Mouse (Mus musculus): ENCODE data around the gene Fam118a.
A peak's percentile ranks its signal among the peaks of the same experiment; 100 is the strongest.
"Not testable (repeated sequence)": the region's sequence is repeated elsewhere in the genome, so short reads cannot be mapped to it uniquely, and the experiment has no call there.

Fam118a gene

DNA sequence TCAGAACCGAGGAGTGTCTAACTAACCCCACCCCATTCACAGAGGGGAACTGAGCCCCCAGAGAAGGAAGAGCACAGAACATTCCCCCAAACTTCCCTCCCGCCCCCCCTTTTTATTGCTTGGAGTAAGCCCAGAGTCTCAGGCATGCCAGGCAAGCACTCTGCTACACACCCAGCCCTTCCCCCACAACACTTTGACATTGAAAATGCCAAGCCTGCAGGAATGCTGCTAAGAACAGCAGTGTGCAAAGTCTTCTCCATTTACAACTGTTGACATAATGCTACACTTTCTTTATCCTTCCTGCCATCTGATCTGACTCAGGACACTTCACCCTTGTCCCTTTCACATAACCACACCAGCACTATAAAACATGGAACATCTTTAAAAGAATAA is 16.1 kb upstream of the Fam118a start:
- no peak for DNase-seq (ENCODE audit: low read depth, low spot score)

DNA sequence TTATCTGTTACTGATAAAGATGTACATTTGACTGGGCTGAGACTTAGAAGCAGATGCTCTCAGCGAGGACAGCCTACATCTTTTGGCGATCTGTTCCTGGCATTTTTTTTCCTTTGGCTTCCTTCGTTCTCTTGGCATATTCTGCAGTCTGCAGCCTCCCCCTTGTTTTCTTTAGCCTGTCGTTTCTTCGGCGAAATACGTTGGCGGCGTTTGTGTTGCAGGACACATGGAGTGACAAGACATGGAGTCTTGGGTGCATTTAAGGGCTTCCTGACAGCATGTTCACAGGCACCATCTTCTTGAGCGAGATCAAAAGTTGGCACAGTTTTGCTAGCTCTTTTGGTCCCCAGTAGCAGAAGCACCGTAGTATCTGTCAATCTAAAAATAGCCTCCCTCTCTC is 13.0 kb upstream of the Fam118a start:
- DNase-seq (ENCODE audit: low read depth, low spot score): no peak

DNA sequence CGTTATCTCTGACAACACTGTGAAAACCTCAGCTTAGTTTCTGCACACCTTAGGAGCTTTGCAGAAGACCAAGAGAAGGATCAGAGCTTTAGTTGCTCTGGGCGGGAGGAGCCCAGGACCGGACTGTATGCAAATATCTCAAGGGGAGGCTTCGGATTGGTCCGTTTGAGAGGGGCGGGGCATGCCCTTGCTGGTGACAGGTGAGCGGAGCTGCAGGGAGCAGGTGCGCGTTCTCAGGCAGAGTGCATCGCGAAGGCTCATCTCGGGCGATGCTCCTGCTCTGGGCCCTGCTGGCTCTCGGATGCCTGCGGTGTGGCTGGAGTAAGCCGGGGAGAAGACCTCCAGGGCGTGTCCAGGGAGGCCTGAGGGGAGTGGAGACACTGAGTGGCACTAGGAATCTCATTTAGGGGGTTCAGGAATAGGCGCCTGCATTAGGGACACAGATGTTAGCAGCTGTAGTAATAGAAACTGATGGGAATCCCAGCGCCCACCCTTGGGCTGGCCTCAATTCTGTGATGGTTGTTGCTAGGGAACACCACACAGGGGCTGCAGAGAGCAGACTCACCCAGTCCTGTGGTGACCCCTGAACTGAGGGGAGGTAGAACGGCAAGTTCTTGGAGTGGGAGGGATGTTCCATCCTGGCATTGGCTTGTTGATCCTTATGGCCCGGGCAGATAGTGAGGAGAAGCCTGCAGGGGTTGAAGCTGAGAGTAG is 11.6 kb upstream of the Fam118a start, which contains the start of gene Upk3a:
Gene Upk3a (plus strand): TSS at position 191 of the 714 bp plus-strand sequence.
- no peak for DNase-seq (ENCODE audit: low read depth, low spot score)

DNA sequence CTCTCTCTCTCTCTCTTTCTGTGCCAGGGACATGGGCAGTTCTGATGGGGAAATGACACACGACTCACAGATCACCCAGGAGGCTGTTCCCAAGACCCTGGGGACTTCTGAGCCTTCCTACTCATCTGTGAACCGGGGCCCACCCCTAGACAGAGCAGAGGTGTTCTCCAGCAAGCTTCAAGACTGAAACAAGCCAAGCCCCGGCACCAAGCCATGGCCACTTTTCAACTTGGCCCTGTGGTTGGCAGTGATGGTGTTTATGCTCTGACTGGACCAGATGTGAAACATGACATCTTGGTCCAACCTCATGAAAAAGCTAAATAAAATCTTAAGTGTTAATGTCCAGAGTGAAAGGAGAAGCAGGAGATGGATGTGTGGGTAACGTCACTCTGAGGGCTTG is 6.5 kb upstream of the Fam118a start:
- DNase-seq (ENCODE audit: low read depth, low spot score): no peak

DNA sequence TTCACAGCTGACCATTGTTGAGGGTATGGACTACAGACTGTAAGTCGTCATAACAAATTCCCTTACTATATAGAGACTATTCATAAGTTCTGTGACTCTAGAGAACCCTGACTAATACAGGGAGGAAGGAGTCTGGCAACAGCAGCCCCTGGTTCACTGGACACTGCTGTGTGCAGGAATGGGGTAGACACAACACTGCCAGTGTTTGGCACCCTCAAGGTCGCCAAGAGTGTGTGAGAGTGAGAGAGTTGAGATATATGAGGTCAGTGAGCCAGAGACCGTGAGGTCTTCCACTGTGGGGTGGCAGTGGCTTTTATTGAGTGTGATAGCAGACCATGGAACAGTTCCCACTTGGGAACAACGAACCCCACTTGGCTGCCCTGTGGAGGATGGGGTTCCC is 2.6 kb upstream of the Fam118a start:
- no peak for DNase-seq (ENCODE audit: low read depth, low spot score)

DNA sequence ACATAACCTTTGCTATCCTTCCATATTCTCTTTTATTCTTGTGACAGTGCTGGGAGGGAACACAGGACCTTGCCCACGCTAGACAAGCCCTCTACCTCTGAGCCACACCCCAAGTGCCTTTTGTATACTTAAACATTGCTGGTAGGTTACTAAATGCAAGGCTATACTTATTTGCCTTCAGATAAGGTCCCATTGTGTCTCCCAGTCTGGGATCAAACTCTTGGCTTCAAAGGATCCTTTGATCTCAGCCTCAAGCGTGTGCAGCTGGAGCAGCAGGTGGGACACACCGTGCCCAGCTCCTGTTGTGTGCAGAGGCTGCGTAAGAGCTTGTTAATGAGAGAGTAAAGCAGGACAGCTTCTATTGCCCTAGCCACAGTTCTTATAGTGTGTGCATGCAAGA is 1.0 kb upstream of the Fam118a start:
- DNase-seq (ENCODE audit: low read depth, low spot score): no peak

DNA sequence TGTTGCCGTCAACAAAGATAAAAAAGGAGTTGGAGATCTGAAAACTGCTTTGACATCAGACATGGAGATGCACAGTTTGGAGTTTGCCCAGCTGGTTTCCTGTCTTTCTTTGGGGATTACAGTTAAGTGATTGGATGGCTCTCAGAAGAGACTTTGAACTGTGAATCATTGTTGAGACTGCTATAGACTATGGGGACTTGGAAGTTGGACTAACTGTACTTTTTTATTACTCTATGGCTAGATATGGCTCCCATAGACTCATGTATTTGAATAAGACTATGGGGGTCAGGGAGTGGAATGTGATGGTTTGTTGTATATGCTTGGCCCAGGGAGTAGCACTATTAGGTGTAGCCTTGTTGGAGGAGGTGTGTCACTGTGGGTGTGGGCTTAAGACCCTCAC is 1.9 kb downstream of the Fam118a start:
- not testable (repeated sequence) for DNase-seq (ENCODE audit: low read depth, low spot score)

DNA sequence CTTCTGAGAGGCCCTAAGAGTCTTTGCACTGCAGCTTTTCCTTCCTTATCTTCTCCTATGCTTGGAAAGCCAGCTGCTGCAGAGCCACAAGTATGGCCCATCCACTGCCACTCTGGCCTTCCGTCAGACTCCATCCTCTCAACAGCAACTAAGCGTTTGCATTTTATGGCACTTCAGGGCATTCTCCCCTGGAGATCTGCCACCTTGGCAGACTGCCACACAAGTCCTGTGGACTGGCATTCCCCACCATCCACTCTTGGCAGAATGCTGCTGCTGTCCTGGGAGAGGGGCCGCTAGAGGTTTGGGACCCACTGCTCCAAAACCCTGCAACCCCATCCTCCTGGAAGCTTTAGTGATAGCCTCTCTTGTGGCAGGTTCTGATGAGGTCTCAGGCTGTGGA is 3.1 kb downstream of the Fam118a start:
- no peak for DNase-seq (ENCODE audit: low read depth, low spot score)

DNA sequence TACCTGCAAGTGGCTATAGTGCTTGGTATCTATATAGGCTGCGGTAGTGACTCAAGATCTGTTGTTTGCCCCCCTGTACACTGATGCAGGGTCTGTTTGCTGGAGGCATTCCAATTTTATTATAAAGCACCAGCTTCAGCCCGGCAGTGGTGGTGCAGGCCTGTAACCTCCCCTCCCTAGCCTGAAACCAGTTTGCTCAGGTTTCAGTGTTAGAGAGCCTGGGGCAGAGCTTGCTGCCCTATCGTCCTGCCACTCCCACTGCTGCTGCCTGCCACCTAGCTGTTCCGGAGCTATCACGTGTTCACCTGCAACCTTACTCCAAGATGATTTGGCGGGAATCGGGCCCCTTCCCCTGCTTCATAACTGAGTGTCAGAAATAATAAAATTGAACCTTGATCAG is 5.2 kb downstream of the Fam118a start:
- not testable (repeated sequence) for DNase-seq (ENCODE audit: low read depth, low spot score)

DNA sequence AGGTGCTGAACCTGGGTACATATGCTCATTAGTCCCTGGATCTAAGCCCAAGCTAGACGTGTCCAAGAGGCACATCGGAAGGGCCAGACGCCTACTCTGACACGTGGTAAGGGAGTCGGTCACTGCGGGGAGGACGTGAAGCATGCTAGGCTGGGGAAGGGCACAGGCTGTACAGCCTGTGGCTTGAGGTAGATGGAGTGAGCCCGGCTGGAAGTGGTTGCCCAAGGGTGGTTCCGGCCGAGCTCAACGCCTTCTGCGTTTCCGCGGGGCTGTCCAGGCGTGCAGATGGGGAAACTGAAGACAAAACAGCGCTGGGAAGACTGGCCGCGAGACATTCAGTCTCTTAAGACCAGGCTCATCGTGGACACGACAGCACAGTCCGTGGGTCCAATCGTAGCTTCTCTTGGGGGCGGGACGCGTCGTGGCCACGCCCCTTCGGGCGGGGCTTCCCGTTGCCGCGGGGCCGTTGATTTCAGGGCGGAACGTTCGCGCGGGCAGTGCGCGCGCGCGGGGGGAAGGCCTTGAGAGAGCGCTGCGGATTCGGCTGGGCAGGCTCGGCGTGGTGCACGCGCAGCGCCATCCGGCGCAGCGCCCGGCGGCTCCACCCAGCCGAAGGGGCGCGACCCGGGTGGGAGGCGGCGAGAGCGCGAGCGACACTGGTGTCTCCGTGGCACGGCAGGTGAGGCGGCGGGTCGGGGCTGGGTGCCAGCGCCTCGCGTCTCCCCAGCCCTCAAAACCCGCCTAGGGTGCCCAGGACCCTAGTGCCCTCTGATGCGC is 8.0 kb downstream of the Fam118a start:
- DNase-seq (ENCODE audit: low read depth, low spot score): peak; percentile 94

DNA sequence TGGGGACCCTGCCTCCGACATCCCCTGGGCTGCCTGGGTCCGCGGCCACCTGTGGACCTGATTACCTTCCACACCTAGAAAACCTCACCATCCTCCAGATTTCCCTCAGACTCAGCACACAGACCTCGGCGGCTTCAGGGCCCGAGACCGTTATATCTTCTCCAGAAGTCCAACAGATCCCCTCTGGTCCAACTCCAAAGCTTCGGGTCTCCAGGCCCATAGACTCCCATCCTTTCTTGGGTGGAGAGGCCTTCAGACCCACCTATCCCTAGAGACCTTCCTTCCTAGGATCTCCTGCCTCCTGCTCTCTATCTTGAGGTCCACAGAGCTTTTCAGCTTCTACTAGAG is 8.6 kb downstream of the Fam118a start:
- no peak for DNase-seq (ENCODE audit: low read depth, low spot score)

DNA sequence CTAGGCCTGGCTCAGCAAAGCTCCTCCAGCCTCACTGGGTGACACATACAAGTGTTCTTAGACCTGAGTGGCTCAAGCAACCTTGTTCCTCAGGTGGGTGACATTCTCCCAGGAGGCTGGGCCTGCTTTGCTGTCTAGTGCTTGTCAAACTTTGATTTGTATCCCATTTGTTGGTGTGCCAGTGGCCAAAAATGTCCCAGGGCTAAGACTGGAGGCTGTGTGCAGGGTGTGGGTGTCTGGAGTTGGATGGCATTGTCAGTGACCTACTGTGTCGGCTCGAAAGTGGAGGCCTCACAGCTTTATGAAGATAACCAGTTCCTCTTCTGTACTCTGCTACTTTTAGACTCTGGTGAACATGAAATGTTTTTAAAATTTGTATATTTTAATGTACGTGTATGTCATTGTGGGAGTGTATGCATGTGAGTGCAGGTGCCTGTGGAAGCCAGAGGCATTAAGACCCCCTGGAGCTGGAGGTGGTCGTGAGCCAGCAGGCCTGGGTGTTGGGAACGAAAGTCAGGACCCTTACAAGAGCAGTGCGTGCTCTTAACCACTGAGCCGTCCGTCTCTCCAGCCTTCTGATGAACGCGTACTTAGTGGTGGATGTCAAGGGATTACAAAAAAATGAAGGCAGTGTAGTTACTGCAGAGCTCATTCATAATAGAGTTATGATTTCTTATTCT is 12.9 kb downstream of the Fam118a start:
- DNase-seq (ENCODE audit: low read depth, low spot score): no peak

DNA sequence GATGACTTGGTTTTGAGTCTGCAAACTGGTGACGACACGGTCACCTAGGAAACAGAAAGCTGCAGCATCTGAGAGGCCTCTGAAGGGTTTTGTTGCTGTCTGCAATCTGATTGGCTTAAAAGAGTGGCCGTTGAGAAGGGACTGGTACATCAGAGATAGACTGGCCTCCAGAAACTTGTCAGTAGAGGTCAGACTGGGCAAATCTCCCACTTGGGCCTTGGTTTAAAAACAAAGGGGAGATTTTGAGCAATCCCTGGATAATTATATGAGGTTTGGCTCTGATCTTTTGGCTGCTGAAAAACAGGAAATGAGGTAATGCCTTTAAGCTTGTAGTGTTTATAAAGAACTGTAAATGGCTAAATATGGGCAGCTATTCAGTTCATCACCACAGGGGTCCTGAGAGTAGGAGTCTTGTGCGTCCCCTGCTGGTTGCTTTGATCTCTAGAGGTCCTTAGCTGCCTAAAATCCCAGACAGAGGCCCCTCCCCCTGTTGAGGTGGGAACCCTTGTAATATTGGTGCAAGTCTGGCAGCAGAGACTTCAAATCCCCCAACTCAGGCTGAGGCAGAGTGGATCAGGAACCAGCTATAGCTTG is 13.7 kb downstream of the Fam118a start:
- DNase-seq (ENCODE audit: low read depth, low spot score): peak; percentile 69

DNA sequence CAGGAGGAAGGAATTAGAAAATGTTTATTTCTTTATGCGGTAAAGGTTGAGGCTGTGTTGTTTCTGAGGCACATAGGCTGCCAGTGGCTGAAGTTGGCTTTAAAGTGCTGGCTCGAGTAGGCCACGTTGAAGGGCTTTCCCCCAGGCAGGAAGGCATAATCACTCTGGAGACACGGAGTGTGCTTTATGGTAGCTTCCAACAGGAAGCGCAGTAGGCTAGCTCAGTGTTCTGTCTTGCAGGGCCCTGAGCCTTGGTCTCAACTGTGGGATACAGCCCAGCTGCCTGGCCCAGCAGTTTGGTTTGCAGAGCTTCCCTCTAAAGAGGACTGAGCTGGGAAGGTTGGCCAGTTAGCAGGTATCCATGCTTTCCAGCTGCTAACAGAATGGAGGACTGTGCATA is 14.4 kb downstream of the Fam118a start:
- DNase-seq (ENCODE audit: low read depth, low spot score): no peak

DNA sequence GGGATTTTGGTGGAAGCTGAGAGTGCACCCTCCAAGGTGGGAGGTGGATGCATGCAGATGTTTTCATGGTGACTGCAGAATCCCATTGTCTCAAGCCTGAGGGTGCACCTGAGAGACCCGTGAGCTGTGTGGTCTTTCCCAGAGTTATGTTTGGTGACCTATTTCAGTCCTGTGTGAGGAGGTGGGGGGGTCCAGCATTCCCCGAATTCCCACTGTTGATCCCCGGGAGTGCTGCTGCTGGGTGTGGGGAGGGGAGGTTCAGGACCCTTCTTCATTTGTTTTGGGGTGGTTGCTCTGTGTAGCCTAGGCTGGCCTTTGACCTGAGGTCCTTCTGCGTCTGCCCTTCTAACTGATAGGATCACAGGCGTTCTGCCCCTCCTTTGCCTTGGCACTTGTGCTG is 15.0 kb downstream of the Fam118a start:
- DNase-seq (ENCODE audit: low read depth, low spot score): no peak

DNA sequence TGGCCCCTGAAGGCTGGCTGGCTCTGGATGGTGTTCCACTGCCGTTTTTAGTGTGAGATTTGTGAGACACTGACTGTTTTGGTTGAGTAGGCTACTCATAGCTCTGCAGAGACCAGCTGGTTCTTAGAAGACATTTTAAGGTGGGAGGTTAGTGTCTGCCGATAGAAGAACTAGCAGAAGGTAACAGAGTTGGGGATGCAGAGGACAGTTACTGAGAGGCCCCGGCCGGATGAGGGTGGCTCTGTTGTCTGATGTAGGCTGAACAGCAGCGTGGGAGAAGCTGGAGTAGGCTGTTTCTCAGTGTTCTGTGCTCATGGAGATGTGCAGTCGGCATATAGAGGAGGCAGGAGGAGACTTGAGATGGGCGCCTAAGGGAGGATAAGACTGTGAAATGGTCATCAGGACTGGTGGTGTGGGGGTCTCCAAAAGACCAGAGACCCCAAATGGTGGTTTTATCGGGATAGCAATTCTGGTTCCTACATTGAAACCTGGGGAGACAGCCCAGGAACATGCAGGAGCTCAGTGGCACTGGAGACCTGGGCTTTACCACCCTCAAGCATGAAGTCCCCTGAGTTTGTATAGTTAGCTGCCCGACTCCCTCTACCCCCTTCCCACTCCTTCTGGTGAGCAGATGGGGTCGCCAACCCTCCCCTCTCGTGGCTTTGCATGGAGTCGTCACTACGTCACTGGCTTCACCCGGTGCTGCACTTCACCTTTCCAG is 17.6 kb downstream of the Fam118a start:
- no peak for DNase-seq (ENCODE audit: low read depth, low spot score)

DNA sequence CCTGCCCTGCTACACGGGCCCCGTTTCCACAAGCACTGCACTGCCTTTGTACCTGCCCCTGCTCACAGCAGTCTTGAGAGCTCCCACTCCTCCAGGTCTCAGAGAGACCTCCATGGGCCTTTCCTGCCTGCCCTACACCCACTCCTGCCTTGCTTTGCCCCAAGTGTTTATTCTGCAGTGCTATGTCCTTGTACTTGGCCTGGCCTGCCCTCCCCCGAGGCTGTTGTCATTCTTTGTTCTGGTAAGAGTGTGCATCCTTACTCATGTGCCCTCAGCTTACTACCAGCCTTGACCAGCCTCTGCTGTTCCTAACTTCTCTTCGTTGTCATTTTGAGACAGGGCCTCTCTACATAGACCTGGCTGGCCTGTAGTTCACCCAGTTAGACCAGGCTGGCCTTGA is 19.1 kb downstream of the Fam118a start:
- DNase-seq (ENCODE audit: low read depth, low spot score): no peak

DNA sequence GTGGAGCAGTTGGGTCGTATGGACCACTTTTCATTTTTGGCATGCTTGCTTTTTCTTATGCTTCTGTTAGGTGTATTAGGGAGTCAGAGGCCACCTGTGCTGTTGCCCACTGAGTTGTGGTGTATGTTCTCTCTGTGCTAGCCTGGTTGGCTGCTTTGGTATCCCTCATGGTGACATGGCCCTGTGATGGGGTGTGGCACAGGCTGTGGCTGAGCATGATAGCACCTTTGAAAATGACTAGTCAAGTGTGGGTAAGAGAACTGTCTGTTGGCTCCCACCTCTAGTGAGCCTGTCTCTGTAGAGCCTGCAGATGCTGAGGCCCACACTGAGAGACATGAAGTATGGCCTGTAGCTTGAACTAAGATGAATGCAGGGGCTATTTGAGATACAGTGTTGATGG is 21.0 kb downstream of the Fam118a start:
- DNase-seq (ENCODE audit: low read depth, low spot score): no peak

DNA sequence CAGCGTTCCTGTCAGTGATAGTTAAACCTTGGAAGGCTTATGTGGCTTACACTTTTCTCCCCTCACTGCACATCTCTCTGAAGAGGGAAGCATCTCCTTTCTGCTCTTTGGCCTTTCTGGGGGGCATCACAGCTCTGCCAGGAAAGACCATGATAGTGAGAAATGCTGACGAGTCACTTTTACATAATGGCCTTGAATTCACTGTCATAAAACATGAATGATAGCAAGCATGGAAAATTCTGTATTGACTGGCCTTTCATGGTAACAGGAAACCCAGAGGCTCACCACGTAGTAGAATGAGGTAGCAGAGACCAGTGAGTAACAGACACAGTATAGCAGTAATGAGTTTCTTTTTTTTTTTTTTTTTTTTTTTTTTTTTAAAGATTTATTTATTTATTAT is 25.4 kb downstream of the Fam118a start:
- DNase-seq (ENCODE audit: low read depth, low spot score): no peak

DNA sequence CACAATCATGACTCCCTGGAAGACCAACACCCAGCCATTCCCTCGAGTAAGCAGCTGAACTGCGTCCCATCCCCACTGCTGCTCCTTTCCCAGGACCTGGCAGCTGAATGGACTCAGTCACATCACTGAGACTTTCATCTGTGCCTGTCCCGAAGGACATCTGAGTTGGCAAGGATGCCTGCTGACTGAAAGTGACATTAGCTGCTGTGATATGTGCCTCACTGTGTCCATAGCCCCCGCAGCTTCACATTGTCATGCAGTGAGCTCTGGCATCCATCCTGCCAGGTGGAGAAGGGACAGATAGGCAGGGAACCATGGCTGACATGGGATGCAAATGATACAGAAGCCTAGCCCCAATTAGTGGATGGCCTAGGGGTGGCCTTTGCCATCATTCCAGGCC is 26.4 kb downstream of the Fam118a start:
- DNase-seq (ENCODE audit: low read depth, low spot score): no peak

DNA sequence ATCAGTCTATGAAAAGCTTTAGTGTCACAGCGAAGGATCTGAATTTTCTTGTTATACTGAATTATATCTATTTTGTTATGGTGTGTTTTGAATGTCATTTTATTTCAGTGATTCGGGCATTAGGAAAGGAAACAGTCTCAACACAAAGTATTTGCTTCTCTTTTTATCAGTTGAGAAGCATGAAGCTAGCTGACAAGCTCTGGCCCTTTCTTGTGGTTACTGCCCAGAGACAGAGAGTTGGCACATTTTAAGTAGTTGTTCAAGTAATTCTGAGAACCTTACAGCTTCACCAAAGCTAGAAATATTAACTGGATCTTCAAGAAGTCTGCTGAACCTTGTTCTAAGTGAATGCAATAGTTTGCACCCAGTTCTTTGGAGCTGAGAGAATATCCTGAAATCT is 34.7 kb downstream of the Fam118a start:
- DNase-seq (ENCODE audit: low read depth, low spot score): no peak

DNA sequence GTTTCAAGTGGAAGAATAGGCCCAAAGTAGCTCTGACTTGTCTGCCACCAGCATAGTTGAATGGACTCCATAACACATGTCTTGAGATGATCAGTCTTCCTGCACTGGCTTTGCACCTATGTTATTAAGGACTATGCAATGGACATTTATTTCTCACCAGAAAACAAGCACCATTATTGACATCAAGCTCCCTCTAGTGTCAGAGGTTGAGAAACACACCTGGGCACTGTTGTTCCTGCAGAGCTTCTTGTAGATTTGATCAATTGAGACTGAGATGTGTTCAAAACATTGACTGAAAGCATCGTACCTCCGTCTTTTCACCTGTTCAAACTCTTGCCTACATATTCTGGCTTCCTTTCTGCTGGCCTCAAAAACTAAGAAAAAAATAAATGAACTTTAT is 41.8 kb downstream of the Fam118a start:
- peak; percentile 36 for DNase-seq (ENCODE audit: low read depth, low spot score)
